Mouse (Mus musculus): ENCODE results near the gene Gpr18.

Gpr18 gene

DNA sequence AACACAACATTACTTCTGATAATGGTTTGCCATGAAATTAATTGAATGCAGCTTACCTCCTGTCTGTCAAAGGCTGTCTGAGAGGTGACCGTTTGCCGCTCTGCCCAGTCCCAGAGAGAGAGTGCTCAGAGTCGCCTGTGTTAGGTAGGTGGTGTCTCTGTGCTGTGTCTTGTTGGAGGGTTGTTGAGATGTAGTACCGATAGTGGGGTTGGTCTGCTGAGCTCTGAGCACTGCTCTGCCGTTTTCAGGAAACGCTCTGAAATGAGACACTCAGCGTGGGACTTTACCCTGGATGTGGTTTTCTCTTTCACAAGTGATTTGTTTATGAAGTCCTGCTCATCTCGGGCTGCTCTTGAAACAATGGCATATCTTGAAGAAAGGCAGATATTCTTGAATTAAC, at the start of gene Gpr18:
Gpr18 (minus strand) TSS at position 161 of the 400 bp plus-strand sequence.
- in situ Hi-C loops (cut with MboI; ENCODE audit: low sequenced_read_pairs), result no loop called here

DNA sequence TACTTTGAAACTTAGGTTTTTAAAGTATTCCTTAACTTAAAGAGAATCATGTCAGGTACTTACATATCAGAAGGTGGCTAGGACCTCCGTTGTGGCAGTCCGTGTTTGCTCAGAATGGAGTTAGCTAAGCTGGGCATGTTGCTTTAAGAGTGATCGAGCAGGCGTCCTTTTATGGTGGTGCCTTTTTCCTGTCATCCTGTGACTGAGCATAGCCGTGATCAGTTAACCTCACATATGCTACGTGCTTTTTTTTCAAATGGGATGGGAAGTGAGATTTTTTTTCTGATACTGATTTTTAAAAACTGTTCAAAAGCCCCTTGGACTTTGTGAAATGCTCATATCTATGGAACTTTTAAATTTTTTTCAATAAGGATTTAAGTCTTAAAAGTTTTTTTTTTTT, 49.4 kb upstream of the Gpr18 start, which contains the start of gene Gpr183:
Gpr183 (minus strand) TSS at position 206 of the 400 bp plus-strand sequence.
- in situ Hi-C loops (cut with MboI; ENCODE audit: low sequenced_read_pairs), result no loop called here

DNA sequence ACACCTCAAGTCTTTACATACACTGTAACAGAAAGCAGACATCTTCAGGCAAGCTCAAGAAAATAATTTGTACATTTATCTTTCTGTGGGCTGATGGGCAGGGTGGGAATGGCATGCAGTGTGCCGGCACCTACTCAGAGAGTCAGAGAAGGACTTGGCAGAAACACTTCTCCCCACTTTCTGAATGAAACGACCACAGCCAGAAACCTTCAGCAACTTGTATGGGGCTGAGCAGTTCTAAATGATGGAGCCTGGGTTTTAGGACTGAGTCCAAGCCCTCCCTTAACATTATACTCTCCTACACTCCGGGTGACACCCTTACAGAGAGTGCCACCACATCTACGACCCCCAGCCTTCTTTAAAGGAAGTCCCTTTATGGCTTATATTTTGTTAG, 48.4 kb upstream of the Gpr18 start:
- in situ Hi-C loops (cut with MboI; ENCODE audit: low sequenced_read_pairs), result no loop called here

DNA sequence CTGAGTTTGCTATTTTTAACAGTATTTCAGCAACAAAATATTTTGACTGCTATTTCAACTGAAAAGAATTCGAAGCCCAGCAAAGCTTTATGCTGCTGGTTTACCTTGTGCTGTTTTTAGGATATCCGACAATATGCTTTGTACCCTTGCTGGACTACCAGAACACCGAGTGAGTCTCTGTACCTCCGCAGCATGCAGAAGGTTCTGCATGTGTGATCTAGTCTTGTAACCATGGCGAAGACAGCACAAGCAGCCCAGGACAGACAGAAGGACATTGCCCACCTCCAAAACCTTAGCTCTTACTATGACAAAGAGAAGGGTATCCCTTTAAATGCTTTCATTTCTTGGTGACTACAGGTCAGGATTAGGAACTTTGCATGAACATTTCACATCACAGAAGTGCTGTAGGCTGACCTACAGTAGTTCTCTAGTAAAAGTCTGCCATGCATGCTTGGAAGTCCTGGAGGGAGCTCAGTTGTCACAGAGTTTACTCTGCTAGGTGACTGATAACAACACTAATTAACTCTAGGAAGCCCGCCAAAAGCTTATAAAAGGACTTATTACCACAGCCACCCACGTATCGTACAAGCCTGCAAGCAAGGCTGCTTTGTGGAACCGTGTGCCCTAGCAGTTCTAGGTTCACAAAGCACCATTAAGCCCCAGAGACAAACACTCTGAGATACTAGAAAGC, 47.8 kb upstream of the Gpr18 start:
- in situ Hi-C loops (cut with MboI; ENCODE audit: low sequenced_read_pairs), result no loop called here

DNA sequence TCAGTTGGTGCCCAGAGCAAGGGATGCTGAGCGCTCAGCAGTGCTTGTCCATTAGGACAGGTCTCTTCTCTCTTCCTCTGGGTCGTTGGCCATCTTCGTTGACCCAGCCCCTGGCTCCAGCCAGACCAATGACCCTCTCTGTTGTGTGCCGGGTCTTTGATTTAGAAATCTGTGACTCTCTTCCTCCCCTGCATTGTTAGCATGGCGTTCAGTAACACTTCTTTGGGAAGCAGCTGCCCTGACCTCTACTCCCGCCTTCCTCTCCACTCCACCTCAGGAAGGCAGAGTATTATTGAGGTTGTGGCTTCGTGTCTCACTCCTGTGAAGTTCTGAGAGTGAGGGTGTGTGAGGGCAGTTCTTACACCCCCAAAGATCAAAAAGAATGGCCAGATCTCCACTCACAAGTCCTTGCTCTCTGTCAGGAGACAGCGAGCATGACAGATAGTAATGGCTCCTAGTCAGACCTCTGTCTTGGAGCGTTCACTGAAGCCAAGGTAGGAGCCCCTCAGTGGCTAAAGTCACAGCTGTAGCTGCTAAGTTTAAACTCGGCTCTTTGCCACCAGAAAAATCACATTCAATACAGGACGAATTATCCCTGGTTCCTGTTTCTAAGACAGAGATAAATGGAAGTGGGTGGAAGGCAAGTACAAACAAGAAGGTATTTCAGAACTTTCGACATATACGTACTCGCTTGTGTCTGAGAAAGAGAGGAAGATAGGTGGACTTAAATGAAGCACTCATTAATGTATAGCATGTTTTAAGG, 46.7 kb upstream of the Gpr18 start:
- in situ Hi-C loops (cut with MboI; ENCODE audit: low sequenced_read_pairs), result no loop called here

DNA sequence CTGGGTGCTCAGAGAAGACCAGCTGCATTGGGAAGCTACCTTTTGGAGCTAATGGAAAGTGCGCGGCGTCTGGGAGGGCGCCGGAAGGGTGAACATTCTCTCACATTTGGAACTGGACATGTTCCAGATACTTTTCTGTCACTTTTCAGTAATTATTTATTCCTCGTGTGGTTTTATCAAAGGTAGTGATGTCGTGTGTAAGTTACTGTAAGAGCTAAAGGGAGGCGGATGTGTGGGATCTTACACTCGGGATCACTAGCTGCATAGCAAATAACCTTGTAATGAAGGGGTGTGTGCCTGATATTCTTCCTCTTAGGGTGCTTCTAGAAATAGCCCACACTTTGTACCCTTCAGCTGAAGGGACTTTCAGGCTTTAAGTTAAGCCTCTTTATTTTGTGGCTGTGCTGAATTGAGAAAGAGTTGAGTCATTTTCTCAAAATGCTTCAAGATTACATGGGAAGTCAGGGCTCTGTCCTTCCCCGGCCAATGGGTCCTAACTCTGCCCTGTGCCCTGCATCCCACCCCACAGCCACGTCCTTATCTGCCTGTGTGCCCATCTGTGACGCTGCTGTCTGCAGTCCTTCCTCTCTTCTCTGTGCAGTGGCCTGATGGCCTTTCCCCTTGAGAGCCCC, 46.0 kb upstream of the Gpr18 start:
- in situ Hi-C loops (cut with MboI; ENCODE audit: low sequenced_read_pairs), result no loop called here

DNA sequence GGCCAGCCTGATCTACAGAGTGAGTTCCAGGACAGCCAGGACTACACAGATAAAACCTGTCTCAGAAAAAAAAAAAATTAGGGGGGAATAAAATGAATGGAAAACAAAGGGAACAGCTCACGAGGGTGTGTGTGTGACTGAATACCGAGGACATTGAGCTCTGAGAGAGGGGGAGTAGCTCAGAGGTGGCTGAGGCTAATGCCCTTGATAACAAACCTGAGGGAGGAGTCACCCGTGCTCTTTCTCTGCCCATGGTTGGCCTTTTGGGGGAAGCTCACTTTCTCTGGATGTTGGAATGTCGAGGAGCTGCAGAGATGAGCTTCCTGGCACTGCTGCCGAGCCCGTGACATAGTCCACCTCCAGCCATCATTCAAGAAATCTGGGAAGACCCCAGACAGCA, 45.4 kb upstream of the Gpr18 start:
- in situ Hi-C loops (cut with MboI; ENCODE audit: low sequenced_read_pairs), result no loop called here

DNA sequence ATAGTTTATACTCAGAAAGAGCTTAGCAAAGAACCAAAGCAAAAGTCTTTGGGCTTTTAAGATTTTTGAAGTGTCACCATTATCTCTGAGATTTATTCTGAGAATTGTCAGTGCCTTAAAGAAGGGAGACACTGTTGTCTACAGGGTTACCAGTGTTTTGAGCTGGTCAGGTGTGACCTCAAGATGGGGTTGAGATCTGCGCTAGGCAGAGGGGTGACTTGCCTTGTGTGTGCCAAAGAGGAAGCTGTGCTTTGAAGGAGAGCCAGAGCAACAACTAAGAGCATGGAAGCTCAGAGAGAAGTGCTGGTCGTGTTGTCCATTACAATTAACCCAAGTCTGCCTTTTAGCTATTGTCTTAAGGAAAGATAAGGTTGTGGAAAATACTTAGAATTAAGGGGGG, 45.0 kb upstream of the Gpr18 start:
- in situ Hi-C loops (cut with MboI; ENCODE audit: low sequenced_read_pairs), result no loop called here

DNA sequence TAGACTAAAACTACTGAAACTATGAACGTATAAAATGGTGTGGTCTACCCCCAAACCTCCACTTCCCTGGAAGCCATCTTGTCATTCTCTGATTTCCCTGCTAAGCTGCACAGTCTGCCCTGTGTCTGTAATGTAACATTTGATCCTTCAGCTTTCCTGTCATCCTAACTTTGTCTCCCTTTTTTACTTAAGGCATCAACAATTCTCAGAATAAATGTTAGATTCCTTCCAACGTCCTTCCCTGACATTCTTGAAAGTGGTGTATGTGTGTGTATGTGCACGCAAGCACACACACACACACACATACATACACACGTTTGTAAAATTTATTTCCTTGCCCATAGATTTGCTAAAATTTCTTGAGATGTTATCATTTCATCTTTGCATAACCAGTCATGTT, 44.5 kb upstream of the Gpr18 start:
- in situ Hi-C loops (cut with MboI; ENCODE audit: low sequenced_read_pairs), result no loop called here

DNA sequence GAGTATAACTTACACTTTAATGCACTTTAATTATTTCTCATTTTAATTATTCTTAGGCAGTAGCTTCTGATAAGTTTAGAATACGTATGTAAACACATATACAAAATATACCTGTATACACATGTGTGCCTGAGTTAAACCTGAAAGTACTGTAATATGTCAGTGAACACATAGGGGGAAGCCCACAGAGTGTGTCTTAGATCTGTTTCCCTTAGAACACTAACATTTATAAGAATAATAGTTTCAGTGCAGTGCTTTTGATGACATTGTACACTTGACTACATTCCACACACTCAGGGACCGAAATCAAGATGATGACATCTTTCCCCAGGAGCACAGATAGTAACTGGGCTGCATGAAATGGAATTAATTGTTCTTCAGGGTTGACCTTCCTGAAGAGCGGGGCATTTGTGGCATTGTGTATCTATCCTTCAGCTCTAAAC, 44.0 kb upstream of the Gpr18 start:
- in situ Hi-C loops (cut with MboI; ENCODE audit: low sequenced_read_pairs), result no loop called here

DNA sequence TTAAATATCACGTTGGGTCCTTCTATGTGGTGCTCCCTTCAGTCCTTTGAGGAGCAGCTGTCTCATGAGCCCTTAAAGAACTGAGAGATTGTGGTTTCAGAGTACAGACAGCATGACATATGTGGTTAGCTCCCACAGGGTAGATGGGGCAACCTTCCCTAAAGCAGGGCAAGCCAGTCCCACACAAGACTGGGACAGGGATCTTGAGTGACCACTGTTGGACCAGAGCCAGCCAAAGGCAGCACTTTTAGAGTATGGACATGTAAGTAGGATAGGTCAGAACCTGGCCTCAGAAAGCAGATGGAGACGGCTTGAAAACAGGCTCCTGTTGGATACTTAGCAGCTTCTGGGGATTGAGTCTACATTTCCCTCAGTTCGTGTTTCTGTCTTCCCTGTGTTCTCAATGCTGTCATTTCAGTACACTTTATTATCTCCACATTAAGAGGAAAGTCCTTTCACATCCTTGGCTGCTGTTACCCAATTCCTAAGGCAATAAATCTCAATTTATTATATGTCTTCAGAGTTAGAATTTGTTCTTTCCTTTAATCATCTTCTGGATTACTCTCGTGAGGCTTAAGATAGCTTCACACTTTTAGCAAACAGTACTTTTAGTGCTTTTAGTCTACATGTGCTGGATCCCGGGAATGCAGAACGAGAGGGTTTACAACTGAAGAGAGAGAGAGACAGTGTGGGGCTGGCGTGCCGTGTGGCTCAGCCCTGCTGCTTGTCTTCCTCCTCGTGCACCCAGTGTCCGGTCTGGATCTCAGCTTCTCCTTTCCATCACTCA, 43.4 kb upstream of the Gpr18 start:
- in situ Hi-C loops (cut with MboI; ENCODE audit: low sequenced_read_pairs), result no loop called here

DNA sequence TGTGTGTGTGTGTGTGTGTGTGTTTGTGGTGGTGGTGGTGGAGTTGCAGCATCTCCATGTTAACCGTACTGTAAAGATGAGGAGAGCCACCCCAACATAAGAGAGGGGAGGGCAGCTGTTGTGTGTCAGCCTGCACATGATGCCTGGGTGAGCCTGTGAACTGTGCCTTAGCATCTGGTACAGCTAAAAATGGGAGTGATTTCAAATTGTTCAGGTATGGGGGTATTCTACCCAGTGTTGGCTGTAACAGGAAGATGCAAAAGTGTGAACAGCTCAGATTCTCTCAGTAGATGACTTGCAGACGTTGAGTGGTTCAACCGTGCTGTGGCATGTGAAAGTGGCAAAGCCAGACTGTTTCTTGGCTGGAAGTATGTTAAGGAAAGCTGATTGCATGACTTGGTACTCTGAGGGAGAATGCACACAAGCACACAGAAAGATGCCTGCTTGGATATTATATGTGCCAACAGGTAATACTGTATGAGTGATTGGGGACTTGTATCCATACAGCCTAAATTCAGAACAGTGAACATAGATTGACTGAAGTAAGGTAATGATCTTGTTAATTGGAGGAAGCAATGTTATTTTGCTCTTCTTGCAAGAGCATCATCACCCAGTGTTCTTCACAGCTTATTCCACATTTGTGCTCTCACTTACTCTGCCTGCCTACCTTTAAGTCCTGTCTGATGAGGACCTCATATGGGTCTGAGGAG, 42.6 kb upstream of the Gpr18 start:
- in situ Hi-C loops (cut with MboI; ENCODE audit: low sequenced_read_pairs), result no loop called here

DNA sequence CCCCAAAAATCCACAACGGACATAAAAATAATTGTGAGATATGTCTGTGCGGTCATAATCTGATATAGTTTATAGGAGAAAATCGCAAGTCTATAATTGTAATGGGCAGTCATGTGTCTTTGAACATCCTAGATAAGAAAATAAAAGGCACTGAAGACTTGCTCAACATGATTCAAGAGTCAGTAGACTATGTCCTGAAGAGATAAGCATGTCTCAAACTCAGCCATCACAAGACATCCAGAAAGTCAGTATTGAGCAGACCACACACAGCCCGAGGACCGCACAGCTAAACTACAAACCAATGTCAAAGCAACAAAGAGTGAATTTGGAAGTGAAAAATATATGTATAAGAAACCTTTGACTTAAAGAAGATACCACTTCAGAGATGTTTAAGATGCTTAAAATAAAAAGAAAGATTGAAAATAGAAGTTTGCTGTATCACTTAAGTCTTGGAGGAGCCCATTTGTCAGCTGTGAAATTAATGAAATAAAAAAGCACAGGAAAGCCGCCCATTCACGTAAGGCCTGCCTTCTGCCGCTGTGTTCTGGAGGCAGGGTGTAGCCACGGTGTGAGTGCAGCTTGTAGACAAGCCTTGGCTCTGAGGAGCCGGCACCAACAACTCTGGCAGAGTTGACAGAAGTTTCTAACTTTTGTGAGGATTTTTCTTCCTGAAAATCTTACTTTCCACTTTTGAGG, 41.7 kb upstream of the Gpr18 start:
- in situ Hi-C loops (cut with MboI; ENCODE audit: low sequenced_read_pairs), result no loop called here

DNA sequence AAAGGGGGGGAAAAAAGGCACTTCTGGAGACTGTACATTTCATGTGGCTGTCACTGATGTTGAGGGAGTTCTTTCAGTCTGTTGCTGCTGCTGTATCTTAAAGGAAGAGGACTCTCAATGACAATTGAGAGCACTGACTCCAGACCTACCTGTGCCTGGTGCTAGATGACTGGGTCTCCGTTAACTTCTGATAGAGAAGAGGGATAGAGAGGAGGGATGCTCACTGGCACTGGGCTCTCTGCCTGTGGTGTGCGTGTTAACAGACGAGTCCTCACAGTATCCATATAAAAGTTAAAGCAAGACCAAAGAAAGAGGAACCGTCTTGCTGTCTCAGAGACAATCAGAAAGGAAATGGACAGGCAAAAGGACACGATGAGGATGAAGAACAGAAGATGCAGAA, 40.7 kb upstream of the Gpr18 start:
- in situ Hi-C loops (cut with MboI; ENCODE audit: low sequenced_read_pairs), result no loop called here

DNA sequence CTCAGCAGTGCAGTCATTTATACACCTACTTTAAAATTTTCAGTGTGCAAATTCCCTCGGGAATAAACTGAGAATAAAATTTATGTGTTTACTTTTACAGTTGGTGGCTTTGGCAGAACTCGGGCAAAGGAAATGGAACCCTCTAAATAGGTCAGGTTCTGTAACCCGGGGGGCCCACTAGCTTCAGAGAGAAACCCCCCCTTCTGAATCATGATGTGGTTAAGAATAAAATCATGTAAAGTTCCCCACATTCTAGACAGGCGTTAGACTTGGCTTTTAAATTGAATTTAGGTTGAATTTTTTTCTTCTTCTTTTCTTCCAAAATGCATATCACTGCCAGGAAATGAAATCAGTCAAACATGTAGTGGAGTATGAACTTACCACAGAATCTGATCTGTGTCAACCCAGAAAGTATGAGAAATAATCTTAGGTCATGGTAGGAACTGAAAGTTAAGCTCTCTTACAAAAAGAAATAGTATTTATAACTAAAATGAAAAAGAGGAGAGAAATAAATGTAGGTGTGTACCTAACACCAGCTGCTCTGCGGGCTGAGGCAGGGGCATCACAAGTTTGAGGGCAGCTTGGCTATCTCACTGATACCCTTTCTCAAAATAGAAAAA, 39.7 kb upstream of the Gpr18 start:
- in situ Hi-C loops (cut with MboI; ENCODE audit: low sequenced_read_pairs), result no loop called here

DNA sequence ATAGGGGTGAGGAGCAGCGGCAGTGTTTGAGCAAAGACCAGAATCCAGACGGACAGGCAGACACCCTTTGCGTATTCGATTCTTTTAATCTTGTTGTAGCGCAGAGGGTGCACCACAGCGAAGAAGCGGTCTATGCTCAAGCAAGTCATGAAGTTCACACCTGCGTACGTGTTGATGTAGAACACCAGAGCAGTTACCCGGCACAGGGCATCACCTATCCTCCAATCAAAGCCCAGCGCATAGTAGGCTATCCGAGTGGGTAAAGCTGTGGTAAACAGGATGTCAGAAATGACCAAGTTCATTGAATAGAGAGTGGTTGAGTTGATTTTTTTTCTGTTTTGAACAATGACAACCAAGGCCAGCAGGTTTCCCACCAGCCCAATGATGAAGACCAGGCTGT, 39.0 kb upstream of the Gpr18 start:
- in situ Hi-C loops (cut with MboI; ENCODE audit: low sequenced_read_pairs), result no loop called here

DNA sequence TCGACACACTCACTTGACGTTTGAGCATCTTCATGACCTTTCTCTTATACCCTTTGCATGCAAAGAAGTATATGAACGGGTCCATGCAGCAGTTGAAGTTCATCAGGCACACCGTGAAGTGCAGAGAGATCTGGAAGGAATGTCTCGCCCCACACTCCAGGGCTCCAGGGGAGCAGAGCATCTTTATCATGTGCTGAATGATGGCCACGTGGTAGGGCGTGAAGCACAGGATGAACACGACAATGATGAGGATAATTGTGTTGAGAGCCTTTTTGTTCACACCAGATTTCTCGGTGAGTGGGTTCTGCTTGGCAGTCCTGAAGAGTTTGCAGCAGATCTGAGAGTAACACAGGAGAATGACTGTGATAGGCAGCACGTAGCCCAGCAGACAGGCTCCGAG, 38.5 kb upstream of the Gpr18 start:
- in situ Hi-C loops (cut with MboI; ENCODE audit: low sequenced_read_pairs), result no loop called here

DNA sequence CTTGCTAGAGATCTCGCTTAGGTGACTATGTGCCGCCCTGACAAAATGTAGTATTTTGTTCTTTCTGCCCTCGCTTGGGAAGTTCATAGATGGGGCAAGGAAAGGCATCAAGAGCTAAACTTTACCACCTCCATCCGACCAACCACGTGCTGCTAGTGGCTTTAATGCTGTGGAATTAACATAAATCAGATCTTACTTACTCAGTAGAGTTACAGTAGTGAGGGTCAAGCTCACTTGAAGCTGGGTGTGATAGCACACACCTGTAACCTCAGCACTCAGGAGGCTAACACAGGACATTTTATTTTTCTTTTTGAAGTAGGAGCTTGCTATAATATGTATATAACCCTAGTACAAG, 36.4 kb upstream of the Gpr18 start:
- in situ Hi-C loops (cut with MboI; ENCODE audit: low sequenced_read_pairs), result no loop called here

DNA sequence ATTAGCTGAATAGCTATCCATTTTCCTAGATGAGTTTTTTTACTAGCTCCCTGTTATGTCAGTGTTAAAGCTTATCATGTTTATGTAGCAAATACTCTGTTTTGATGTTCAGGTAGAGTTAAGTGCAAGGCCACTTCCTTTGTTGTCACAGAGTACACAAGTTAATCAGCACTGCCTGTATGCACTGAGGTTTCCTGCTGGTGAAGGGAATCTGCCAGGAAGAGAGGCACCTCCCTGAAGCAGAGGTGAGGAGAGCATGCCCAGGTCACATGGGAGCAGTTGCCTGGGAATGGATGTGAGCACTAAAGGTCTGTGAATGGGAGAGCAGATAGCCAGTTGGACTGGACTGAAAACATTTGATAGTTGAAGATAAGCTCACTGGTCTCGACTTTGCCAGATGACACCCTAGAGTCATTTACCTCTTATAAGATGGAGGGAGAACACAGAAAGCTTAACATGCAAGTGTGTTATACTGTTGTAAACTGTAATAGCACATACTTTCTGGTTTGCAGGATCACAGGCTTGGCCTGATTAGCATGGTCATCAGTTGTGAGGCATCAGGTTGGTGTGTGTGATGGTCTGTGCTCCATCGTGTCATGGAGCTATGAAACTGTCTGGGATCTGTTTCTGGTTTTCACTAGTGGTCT, 35.9 kb upstream of the Gpr18 start:
- in situ Hi-C loops (cut with MboI; ENCODE audit: low sequenced_read_pairs), result no loop called here

Data from CH12F3 (cell line).